Mouse (Mus musculus): ENCODE results near the gene Dynlt1a.
"Not testable (repeated sequence)": the region's sequence is repeated elsewhere in the genome, so short reads cannot be mapped to it uniquely, and the experiment has no call there.

Gene Dynlt1a

DNA sequence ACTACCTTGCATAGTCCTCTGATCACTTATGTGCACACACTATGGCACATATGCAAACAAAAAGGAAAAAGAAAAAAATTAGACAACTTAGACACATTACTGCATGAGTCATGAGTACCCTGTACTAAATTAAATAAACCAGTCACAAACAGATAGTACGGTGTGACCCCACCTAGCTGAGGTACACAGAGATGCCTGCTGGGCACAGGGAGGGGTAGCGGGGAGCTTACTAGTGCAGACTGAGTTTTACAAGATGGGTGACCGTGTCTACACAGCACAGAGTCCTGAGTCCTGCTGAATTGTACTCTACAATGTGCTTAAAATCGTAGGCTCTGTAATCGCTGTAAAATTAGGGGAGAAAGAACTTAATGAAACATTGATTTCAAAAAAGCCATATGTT lies 31.1 kb downstream of the Dynlt1a start:
- not testable (repeated sequence) for DNase-seq (ENCODE audit: low read depth)

DNA sequence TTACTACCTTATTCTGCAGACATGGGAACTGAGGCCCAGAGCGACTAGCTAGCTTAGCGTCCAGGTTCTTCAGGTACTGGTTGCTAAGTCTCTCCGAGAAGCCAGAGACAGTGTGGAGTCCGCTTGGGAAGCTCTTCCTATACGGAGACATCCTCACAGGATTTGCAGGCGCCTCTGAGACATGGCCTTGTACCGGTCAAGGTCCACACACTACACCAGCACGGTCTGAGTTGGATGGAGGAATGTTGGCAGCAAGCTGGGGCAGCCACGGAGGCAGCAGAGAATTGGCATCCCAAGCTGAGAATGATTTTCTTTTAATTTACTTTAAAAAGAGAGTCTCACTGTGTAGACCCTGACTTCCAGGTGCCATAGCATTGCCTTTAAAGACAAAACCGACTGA lies 34.2 kb downstream of the Dynlt1a start:
- DNase-seq (ENCODE audit: low read depth): not testable (repeated sequence)

DNA sequence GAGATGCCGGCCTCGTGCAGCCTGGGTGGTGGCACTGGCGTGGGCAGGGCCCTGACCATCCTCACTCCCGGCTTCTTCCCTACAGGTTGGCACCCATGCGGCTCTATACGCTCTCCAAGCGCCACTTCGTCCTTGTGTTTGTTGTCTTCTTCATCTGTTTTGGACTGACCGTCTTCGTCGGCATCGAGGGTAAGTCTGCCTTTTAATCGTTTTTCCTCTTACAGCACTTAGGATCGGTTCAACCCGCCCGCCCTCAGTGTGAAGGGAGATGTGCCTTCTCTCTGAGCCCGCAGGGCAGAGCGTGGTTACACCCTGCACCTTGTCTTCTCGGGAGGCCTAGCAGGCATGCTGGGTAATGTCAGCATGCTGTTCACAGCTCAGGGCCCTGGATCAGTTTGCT lies 36.8 kb downstream of the Dynlt1a start:
- DNase-seq (ENCODE audit: low read depth): not testable (repeated sequence)

DNA sequence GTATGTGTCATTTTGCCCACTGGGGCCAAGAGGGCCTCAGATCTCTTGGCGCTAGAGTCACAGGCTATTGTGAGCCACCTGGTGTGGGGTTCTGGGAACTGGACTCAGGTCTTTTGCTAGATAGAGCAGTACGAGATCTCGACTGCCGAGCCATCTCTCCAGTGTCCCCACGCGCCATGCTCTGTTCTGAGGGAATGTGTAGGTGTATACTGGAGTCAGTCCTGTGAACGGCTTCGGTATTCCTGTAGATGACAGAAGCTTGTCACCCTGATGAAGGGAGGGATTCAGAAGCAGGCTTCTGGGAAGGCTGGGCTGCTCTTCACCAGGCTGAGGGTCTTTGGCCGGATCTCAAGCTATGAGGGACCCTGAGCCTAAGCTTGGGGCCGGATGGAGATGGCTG lies 37.5 kb downstream of the Dynlt1a start:
- not testable (repeated sequence) for DNase-seq (ENCODE audit: low read depth)

DNA sequence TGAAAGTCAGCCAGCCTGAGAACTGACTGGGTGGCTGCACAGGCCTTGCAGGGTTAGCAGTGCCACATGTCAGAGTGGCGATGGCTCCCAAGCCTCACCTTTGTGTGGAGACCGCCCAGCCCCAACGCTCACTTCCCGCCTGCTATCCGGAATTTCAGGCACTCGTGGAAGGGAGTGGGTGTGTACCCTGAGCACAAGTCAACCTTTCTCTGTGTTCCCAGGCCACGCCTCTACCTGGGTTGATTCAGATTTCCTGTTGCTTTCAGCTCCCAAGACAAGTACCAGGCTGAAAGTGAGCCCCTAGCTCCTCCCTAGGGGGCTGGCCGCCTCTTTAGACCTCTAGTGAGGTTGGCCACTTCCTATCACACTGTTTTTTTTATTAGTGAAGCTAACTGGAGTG lies 38.1 kb downstream of the Dynlt1a start:
- DNase-seq (ENCODE audit: low read depth): not testable (repeated sequence)

DNA sequence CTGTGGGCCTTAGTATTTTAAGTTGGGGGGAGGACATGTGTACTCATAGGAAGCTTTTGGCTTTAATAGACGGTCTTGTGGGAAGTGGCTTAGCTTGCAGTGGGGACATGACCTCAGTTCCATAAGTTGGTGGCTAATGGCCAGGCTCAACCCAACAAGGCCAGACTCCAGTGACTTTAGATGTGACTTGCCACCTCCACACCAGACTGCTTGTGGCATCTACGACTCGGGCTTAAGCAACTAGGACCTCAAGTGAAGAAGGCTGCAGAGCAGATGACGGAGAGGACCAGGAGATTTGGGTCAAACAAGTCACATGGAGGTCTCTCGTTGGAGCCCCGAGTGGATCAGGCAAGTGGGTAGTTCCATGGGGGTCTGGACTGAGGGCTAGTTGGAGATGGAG lies 42.6 kb downstream of the Dynlt1a start:
- not testable (repeated sequence) for DNase-seq (ENCODE audit: low read depth)

DNA sequence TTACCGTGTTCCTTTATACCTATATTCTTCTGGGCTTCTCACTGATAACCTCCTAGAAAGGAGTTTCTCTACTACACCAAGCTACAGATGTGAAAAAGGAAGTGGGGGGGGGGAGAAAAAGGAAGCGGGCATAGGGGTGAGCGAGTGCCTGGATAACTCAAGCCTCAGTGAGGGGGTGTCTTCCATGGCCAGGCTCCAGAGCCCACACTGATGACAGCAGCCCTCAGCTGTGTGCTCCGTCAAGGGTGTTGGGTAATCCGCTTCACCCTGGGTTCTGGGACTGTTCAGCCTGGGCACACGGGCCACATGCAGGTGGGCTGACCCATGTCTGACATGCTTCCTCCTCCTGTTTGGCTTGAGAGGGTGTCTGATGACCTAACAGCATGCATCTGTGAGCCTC lies 45.3 kb downstream of the Dynlt1a start:
- not testable (repeated sequence) for DNase-seq (ENCODE audit: low read depth)

DNA sequence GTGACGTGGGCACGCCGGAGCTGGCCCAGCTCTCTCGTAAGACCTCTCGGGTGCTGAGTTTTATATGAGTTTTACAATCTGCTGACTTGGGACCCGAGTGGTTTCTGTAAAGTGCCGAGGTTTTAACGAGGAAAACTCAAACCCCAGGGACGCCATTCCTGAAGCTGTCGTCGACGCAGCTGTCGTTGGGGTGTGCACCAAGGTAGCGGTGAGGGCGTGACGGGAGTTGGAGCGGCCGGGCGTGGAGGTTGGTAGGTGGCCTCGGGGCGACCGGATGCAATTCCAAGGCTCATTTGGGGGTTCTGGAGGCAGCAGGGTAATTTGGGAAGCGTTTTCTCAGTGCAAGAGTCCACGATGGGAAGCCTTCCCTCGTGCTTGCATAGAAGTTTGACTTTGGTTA lies 46.5 kb downstream of the Dynlt1a start:
- DNase-seq (ENCODE audit: low read depth): not testable (repeated sequence)

DNA sequence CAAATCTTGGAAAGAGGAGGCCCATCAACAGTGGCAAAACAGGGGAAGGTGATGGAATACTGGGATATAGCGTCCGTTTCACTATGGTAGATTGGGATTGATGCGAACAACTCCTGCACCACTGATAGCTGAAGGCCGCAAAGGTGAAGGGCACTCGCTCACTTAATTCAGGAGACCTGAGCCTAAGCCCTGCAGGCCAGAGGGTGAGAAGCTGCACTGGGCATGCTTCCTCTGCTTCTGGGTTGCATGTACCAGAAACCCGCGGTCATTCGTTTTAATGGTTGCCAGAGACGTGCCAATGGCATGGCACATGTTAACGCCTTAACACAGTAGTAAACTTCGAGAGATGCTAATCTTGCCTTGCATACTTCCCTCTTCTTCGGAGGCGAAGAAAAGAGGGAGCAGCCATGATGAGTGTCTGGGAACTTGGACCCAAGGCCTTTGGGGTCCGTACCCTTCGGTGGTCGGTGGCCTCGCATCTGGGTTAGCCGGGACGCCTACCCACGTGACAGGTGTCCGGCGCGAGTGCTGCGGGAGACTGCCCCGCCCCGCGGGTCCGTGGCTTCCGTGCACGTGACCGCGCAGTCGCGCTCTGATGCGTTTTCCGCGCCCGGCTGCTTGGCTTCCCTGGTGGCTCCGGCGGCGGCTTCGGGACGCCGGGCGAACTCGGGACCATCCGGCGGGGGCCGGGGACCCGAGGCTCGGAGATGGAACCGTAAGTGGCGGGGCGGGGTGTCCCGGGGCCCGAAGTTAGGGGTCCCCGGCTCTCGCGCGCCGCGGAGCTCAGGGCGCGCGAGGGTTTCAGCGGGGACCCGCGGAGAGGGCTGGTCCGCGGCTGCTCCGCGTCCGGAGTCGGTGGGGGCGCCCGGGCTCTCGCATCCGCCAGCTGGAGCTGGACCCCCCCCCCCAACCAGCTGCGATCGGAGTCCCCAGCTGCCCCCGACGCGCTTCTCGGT lies 47.1 kb downstream of the Dynlt1a start:
- DNase-seq (ENCODE audit: low read depth): not testable (repeated sequence)

DNA sequence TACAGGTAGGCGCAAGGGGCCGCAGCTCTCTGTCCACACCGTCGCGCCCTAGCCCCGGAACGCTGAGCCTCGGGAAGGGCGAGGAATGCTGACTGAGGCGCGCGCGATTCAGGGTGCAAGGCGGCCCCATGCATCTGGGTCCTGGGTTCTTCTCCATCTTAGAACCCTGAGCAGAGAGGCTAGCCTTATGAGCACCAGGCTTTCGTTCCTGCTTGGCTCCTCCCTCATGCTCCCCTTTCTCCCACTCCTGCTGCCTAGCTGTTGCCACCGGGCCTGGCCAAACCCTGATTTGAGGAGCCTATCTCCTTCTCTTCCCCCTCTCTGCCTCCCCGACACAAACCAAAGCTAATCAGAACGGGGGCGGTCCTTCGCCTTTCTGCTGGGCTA lies 60.2 kb downstream of the Dynlt1a start:
- not testable (repeated sequence) for DNase-seq (ENCODE audit: low read depth)

DNA sequence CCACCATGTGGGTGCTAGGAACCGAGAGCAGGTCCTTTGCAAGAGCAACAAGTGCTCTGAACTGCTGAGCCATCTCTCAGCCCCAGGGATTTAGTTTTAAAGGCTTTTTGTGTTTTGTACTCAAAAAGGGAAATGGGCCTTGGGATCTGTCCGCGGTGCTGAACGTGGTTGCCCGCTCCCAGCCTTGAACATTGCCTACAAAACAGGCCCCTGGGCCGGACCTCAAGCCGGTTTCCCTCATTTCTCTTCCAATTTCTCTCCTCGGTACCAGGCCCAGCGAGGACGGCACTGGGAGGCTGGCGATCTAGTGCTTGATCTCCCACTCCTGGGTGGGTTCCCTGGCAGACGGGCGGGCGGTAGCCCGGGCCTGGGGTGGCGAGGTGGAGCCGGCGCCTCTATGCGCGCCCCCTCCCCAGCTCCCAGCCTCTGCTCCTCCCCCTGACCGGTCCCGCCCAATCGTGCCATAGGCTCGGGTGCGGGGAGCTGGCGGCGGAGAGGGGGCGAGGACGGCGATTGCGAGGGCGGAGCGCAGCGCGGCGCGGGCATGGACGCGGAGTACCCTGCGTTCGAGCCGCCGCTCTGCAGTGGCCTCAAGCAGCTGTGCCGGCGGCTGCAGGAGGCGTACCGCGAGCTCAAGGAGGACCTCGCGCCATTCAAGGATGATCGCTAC lies 60.8 kb downstream of the Dynlt1a start, which contains the start of gene Tmem181a:
Gene Tmem181a (plus strand): TSS at position 461 of the 670 bp plus-strand sequence.
- not testable (repeated sequence) for DNase-seq (ENCODE audit: low read depth)

Data from c-Kit-positive CD71-positive TER-119-negative erythroid progenitor cells, embryonic 14.5 days (primary cell).